Mouse (Mus musculus) E14TG2a.4 (cell line): ENCODE data around the gene Tnrc6b.
"Not testable (repeated sequence)": the region's sequence is repeated elsewhere in the genome, so short reads cannot be mapped to it uniquely, and the experiment has no call there.

ENCODE experiments used
- H3K27me3 ChIP-seq: 2 replicates; pipeline ENCODE4 v1.6.1; 2014; ENCODE audit warnings: low read length, control low read depth; ENCODE audit not compliant: insufficient read depth
- H3K36me3 ChIP-seq: 2 replicates; pipeline ENCODE4 v1.6.1; 2014; ENCODE audit warnings: low read length, control low read depth; ENCODE audit not compliant: insufficient read depth
- H3K4me1 ChIP-seq: replicated peaks from 2 replicates; pipeline ENCODE4 v1.6.1; 2014; ENCODE audit warnings: low read depth, low read length, control low read depth
- H3K4me3 ChIP-seq: replicated peaks from 2 replicates; pipeline ENCODE4 v1.5.1; 2014; ENCODE audit warnings: mild to moderate bottlenecking, low read length
- H3K9me3 ChIP-seq: 2 replicates; pipeline ENCODE4 v1.6.1; 2014; ENCODE audit warnings: low read length, control low read depth
- CTCF ChIP-seq: conservative IDR thresholded peaks from 2 replicates; pipeline ENCODE4 v1.5.1; 2014; ENCODE audit warnings: low read length
- NANOG ChIP-seq: IDR thresholded peaks from 2 replicates; pipeline ENCODE4 v1.6.1; 2014; ENCODE audit warnings: borderline replicate concordance, low read length, mixed read lengths
- POU5F1 ChIP-seq: IDR thresholded peaks from 2 replicates; pipeline ENCODE4 v1.6.1; 2014; ENCODE audit warnings: low read length, borderline replicate concordance

Gene Tnrc6b

DNA sequence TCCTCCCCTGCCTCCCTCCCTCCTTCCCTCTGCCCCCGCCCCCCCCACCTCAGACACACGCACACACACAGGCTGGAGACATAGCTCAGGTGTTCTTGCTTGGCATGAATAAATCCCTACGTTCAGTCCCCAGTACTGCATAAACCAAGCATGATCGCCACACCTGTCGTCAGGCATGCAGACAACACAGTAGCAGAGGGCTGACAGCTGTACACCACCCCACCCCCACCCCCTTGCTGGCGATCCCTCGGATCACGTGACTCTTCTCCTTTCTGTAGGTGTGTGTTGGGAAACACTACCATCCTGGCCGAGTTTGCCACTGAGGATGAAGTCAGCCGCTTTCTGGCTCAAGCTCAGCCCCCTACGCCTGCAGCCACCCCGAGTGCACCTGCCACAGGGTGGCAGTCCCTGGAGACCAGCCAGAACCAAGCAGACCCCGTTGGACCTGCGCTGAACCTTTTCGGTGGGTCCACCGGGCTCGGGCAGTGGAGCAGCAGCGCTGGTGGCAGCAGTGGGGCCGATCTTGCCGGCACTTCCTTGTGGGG, 217.8 kb downstream of the Tnrc6b start:
- Histone ChIP-seq H3K4me3 (peak overlapping the region; percentile 81), H3K36me3 (peaks cover 53% of the 10 kb centered on the region), H3K4me1 (peaks cover 49% of the 10 kb centered on the region), H3K9me3 (no peaks in the 10 kb centered on the region), H3K27me3 (no peaks in the 10 kb centered on the region)
- TF ChIP-seq NANOG (no peak), CTCF (no peak), POU5F1 (no peak)

- Histone ChIP-seq H3K36me3 (peaks cover 41% of the 10 kb centered on the region), H3K4me3 (no peak overlapping the region), H3K9me3 (no peaks in the 10 kb centered on the region), H3K27me3 (no peaks in the 10 kb centered on the region), H3K4me1 (peaks cover 43% of the 10 kb centered on the region)
- TF ChIP-seq POU5F1 = no peak
- no peak for TF ChIP-seq CTCF
- no peak for TF ChIP-seq NANOG
Observed at GRCm38 (mm10) chr15:80930048-80930571, 219.0 kb downstream of the Tnrc6b start.

DNA sequence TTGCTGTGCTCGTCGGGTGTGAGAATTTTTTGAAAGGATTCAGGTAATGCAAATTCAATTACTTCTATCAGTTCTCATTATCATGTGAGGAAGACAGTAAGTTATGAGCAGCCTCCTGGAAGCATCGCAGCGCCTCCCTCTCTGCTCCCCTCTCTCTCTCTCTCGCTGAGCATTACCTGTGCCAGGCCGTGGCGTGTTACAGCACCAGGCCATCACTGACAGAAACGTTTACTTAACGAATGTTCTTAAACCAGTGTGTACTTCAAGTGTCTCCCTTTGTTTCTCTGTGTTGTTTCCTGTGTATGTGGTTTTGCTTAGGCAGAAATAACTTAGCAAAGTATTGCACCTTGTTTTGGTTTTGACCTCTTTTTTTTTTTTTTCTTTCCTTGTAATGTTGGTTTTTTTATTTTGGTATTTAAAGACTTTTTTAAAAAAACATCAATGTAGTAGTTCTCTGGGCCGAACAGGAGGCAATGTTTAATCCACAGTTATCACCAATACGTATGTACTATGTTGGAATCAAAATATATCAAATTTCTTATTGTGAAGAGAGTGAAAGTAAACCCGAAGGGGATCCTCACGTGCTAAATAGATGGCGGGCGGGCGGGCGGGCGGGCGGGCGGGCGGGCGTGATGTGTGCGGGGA, 219.7 kb downstream of the Tnrc6b start:
- Histone ChIP-seq H3K4me1 (peaks cover 50% of the 10 kb centered on the region), H3K36me3 (peaks cover 37% of the 10 kb centered on the region)
- not testable (repeated sequence) for H3K27me3 ChIP-seq, H3K9me3 ChIP-seq, H3K4me3 ChIP-seq

- Histone ChIP-seq H3K36me3 (peaks cover 34% of the 10 kb centered on the region), H3K27me3 (no peaks in the 10 kb centered on the region), H3K4me1 (peaks cover 57% of the 10 kb centered on the region), H3K4me3 (no peak overlapping the region), H3K9me3 (no peaks in the 10 kb centered on the region)
- no peak for TF ChIP-seq NANOG
- no peak for TF ChIP-seq POU5F1
- TF ChIP-seq CTCF = no peak
Observed at GRCm38 (mm10) chr15:80931345-80931960, 220.3 kb downstream of the Tnrc6b start.

DNA sequence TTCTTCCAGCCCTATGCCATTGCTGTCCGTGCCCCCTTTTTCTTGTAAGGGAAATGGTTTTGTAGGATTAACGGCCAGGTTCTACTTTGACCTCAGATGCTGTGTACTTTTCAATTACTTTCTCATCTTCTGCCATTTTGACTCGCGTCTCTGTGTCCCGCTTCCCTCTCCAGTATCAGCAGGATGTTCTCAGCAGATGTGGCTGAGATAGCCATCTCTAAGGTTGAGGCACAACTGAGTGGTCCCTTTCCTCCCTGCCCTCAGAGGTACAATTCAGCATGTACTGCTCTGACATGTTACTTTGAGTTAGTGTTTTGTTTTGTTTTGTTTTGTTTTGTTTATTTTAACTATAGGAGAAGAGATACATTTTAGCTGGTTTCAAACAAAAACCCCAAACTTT, 223.7 kb downstream of the Tnrc6b start:
- no peaks in the 10 kb centered on the region for H3K27me3 ChIP-seq
- TF ChIP-seq POU5F1 = no peak
- TF ChIP-seq NANOG = no peak
- no peak for TF ChIP-seq CTCF
- H3K36me3 ChIP-seq = peaks cover 34% of the 10 kb centered on the region
- H3K4me1 ChIP-seq = peaks cover 62% of the 10 kb centered on the region
- H3K9me3 ChIP-seq = no peaks in the 10 kb centered on the region
- H3K4me3 ChIP-seq = no peak overlapping the region

- H3K27me3 ChIP-seq = no peaks in the 10 kb centered on the region
- peaks cover 53% of the 10 kb centered on the region for H3K4me1 ChIP-seq
- H3K9me3 ChIP-seq = no peaks in the 10 kb centered on the region
- H3K4me3 ChIP-seq = no peak overlapping the region
- H3K36me3 ChIP-seq = peaks cover 36% of the 10 kb centered on the region
- TF ChIP-seq NANOG (no peak), POU5F1 (no peak), CTCF (no peak)
Observed at GRCm38 (mm10) chr15:80936686-80937085, 225.6 kb downstream of the Tnrc6b start.

- Histone ChIP-seq H3K9me3 (no peaks in the 10 kb centered on the region), H3K27me3 (no peaks in the 10 kb centered on the region), H3K4me3 (no peak overlapping the region), H3K4me1 (peaks cover 51% of the 10 kb centered on the region), H3K36me3 (peaks cover 24% of the 10 kb centered on the region)
- TF ChIP-seq CTCF (no peak), NANOG (no peak), POU5F1 (no peak)
Observed at GRCm38 (mm10) chr15:80938615-80939014, 227.5 kb downstream of the Tnrc6b start.

DNA sequence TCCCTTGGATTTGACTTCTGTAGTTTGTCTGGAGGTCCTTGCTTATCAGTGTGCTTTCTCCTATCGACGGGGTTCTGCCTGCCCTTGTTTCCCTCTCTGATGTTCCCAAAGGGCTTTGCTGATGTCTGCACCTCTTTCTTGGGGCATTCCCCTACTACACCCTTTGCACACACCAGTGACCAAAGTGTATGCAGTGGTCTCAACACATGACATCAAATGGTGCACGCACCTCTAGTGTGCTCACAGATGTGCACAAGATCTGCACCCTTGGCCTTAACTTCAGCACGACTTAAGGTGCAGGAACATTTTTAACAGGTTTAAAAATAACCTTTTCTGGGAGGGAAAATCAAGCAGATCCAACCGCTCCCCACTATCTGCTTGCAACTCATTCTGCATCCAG, 228.3 kb downstream of the Tnrc6b start:
- no peak overlapping the region for H3K4me3 ChIP-seq
- no peak for TF ChIP-seq NANOG
- no peak for TF ChIP-seq POU5F1
- peaks cover 22% of the 10 kb centered on the region for H3K36me3 ChIP-seq
- peaks cover 51% of the 10 kb centered on the region for H3K4me1 ChIP-seq
- H3K27me3 ChIP-seq = no peaks in the 10 kb centered on the region
- no peaks in the 10 kb centered on the region for H3K9me3 ChIP-seq

DNA sequence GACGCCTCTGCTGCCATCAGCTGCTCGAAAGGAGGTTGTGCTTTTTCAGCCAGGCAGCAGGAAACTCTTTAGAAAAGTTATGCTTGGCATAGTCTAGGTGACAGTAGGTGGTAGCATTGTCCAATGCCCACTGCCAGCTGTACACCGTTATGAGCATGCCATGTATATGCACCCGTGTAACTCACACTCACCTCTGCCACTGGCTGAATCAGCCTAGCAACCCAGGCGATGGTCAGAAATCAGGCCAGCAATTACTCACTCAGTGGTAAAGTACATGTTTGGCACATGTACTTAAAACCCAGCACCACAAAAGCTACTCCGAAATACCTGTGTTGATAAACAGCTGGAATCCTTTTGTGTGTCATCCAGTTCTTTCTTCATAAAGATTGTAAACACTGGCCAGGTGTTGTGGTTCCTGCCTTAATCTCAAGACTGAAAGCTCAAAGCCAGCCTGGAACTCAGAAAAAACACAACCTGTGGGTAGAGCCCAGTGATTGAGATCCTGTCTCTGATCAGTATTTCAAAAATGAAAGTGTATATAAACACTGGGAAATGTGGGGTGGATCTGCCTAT, 230.4 kb downstream of the Tnrc6b start:
- Histone ChIP-seq H3K36me3 (peaks cover 22% of the 10 kb centered on the region; the same call in 1 of the 2 replicates), H3K9me3 (no peaks in the 10 kb centered on the region), H3K4me1 (peaks cover 46% of the 10 kb centered on the region), H3K4me3 (no peak overlapping the region), H3K27me3 (no peaks in the 10 kb centered on the region)
- no peak for TF ChIP-seq CTCF
- no peak for TF ChIP-seq POU5F1
- TF ChIP-seq NANOG = no peak
